Mouse (Mus musculus) forebrain, embryonic 14.5 days (tissue): ENCODE measurements at regions not wholly inside any gene's neighbourhood (a gene's known extent, or its start where the extent isn't known, plus 50 kb on each side); places are given as distances from the start of the nearest gene placed in this dataset.
"Not testable (repeated sequence)": the region's sequence is repeated elsewhere in the genome, so short reads cannot be mapped to it uniquely, and the experiment has no call there.

Source experiments
- ATAC-seq: fragments of 200-750 bp; cut with Nextera tagmentation; 2 replicates; pipeline ENCODE4 v1.8.0; 2017; ENCODE audit warnings: mild to moderate bottlenecking, moderate library complexity
- DNase-seq: peaks from one replicate; pipeline ENCODE4 v3.0.0-alpha.2; 2015; ENCODE audit warnings: low spot score
- H3K27ac ChIP-seq: fragments of 300-500 bp; sonication (generic); 2 replicates; pipeline ENCODE4 v1.5.1; 2014; ENCODE audit warnings: low read depth, mild to moderate bottlenecking, control low read depth, low read length, moderate library complexity
- H3K27me3 ChIP-seq: fragments of 300-500 bp; sonication (generic); replicated peaks from 2 replicates; pipeline ENCODE4 v1.6.1; 2014; ENCODE audit warnings: low read length, control low read depth, mixed read lengths; ENCODE audit not compliant: control insufficient read depth, insufficient read depth
- H3K36me3 ChIP-seq: fragments of 300-500 bp; sonication (generic); 2 replicates; pipeline ENCODE4 v1.6.1; 2014; ENCODE audit warnings: low read length, control low read depth; ENCODE audit not compliant: control insufficient read depth, insufficient read depth
- H3K4me1 ChIP-seq: fragments of 300-500 bp; sonication (generic); 2 replicates; pipeline ENCODE4 v1.6.1; 2014; ENCODE audit warnings: antibody characterized with exemption, low read length, control low read depth; ENCODE audit not compliant: control insufficient read depth, insufficient read depth
- H3K4me2 ChIP-seq: fragments of 300-500 bp; sonication (generic); 2 replicates; pipeline ENCODE4 v1.6.1; 2014; ENCODE audit warnings: mild to moderate bottlenecking, control low read depth, low read length
- H3K4me3 ChIP-seq: fragments of 300-500 bp; sonication (generic); 2 replicates; pipeline ENCODE4 v1.5.1; 2014; ENCODE audit warnings: low read depth, low read length, control low read depth
- H3K9ac ChIP-seq: fragments of 300-500 bp; sonication (generic); 2 replicates; pipeline ENCODE4 v1.6.1; 2014; ENCODE audit warnings: mild to moderate bottlenecking, low read length, control low read depth, moderate library complexity
- H3K9me3 ChIP-seq: fragments of 300-500 bp; sonication (generic); replicated peaks from 2 replicates; pipeline ENCODE4 v1.6.1; 2016; ENCODE audit warnings: low read length, control low read depth, mixed read lengths; ENCODE audit not compliant: control insufficient read depth
- WGBS: fragments of 180-500 bp; shearing (Covaris S2); extraction: QIAGEN DNeasy Blood & Tissue Kit; methylation state at CpG from one replicate; pipeline ENCODE4 v1.1.7; 2014; 5-methylcytosine and 5-hydroxymethylcytosine counted together

DNA sequence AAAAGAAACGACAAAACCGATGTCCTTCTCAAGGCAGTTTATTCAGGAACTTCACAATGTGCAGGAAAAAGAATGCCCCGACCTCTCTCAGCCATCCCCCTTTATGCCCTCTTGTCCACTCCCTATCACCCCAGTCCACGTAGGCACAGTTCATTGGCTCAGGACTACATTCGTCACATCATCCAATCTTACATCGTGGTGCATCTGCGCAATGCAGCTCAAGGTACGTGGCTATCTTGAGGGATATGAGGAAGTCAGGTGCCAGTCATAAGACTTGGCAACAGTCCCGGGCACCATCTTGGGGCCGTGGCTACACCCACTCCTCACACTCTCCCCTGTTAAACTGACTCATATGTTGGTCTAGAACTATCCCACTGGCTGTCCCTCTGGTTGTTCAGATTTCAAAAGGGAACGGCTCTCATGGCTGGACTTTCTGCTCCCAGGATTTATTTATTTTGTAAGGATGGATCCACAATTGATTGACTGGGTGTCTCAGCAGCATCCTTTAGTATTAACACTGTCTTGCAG is 87.4 kb upstream of the Olfr1402 start:
- H3K9me3 ChIP-seq, ATAC-seq, DNase-seq, H3K36me3 ChIP-seq, H3K4me2 ChIP-seq, H3K9ac ChIP-seq, H3K4me3 ChIP-seq, H3K27me3 ChIP-seq, H3K27ac ChIP-seq, H3K4me1 ChIP-seq: not testable (repeated sequence)
- 84% methylated on average over 11 of the region's 11 CpGs for WGBS

DNA sequence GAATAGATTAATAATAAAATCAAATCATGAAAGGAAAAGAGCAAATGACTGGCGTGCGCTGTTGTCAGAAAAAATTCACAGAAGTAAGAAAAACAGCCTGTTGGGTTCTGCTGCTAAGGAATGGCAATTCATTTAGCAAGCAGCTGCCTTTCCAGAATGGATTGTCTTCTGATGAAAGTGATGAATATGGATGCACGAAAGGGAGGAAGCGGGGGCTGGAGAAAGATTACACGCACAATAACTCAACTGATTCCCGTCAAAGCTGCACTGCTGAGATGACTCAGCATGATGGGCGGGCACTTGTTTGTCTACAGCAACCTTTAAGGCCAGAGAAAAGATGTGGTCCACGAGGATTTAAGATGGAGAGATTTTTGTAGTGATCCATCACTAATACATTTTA is 85.4 kb upstream of the Olfr1402 start:
- H3K4me3 ChIP-seq, result no peak overlapping the region
- no peaks in the 10 kb centered on the region for H3K27me3 ChIP-seq
- no peak overlapping the region for H3K27ac ChIP-seq
- no peak overlapping the region for H3K9ac ChIP-seq
- ATAC-seq (0 out of 2 replicates have a peak, but pooled peaks have one; percentile 26), DNase-seq (peak; percentile 54)
- no peaks in the 10 kb centered on the region for H3K9me3 ChIP-seq
- no peaks in the 10 kb centered on the region for H3K36me3 ChIP-seq
- H3K4me2 ChIP-seq, result no peak overlapping the region
- H3K4me1 ChIP-seq, result no peaks in the 10 kb centered on the region
- 56% methylated on average over 8 of the region's 8 CpGs for WGBS

DNA sequence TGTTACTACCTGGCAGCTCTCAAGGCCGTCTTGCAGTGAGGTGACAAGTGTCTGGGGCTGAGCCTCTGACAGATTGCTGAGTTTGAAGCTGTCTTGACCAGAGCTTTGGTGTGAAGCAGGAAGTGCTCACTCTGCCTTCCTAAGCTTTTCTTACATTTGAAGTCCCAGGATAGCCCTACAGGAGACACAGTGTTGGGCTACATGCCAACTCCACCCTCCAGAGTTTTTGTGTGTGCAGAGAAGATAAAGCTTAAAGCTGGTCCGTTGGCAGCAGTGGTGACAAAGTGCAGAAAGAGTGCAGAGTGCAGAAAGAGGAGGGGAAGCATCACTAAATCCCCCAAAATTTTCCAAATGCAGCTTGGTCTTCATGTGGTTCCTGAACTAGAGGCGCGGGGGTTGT is 70.1 kb upstream of the Olfr1402 start:
- Histone ChIP-seq H3K4me1 (no peaks in the 10 kb centered on the region), H3K27ac (no peak overlapping the region), H3K9me3 (no peaks in the 10 kb centered on the region), H3K4me2 (no peak overlapping the region), H3K36me3 (no peaks in the 10 kb centered on the region), H3K4me3 (no peak overlapping the region), H3K9ac (no peak overlapping the region), H3K27me3 (no peaks in the 10 kb centered on the region)
- ATAC-seq (no peak), DNase-seq (no peak)
- 64% methylated on average over 4 of the region's 4 CpGs for WGBS

DNA sequence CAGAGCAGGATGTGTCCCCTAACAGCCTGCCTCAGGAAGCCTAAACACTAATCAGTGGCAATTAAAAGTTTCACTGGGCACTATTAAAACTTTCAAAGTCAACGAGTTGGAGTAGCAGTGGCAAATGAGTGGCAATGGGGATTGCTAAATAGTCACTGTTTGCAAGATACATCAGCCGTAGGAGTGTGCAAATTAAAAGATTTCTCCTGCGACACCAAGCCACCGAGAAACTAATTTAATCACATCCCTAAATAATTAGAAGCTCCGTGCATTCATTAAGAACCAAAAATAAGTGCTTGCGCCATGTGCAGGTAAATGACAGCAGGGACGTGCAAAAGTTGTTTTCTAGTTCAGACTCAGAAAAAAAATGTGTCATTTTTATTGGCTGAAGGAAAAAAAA is 69.4 kb upstream of the Olfr1402 start:
- 25% methylated on average over 7 of the region's 7 CpGs for WGBS
- no peak for DNase-seq

DNA sequence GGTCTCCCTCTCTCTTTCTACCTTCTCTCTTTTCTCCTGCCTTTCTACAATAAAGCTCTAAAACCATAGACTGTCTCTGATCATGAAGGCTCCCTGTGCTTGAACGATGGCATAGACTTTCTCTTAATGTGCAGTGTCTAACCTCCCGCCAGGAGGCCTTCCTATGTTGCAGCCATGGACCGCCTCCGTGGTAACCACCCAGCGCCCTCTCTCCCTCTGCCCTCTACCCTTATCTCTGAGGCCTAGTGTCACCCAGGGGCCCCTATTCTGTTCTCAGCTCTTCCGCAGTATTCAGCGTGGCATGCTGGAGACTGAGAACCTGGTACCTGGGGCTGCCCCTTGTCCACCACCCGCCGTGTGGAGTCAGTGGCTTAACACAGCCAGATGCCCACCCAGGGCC is 67.5 kb upstream of the Olfr1402 start:
- ATAC-seq, result no peak
- no peaks in the 10 kb centered on the region for H3K4me1 ChIP-seq

More for the DNA sequence above, 69.4 kb upstream of the Olfr1402 start:
- no peaks in the 10 kb centered on the region for H3K36me3 ChIP-seq
- H3K4me2 ChIP-seq, result no peak overlapping the region
- no peak overlapping the region for H3K9ac ChIP-seq
- ATAC-seq, result no peak
- H3K27me3 ChIP-seq, result no peaks in the 10 kb centered on the region
- no peaks in the 10 kb centered on the region for H3K9me3 ChIP-seq
- H3K27ac ChIP-seq, result no peak overlapping the region
- no peaks in the 10 kb centered on the region for H3K4me1 ChIP-seq
- no peak overlapping the region for H3K4me3 ChIP-seq

More for the DNA sequence above, 67.5 kb upstream of the Olfr1402 start:
- Histone ChIP-seq H3K27ac (no peak overlapping the region), H3K9ac (no peak overlapping the region), H3K27me3 (no peaks in the 10 kb centered on the region), H3K9me3 (no peaks in the 10 kb centered on the region), H3K4me2 (no peak overlapping the region), H3K36me3 (no peaks in the 10 kb centered on the region), H3K4me3 (no peak overlapping the region)
- DNase-seq, result no peak
- 91% methylated on average over 9 of the region's 9 CpGs for WGBS
